Mouse (Mus musculus) embryonic stem cell, embryonic (primary cell): ENCODE data around the gene Snhg11.

Experiments used
- CTCF ChIA-PET, 4 experiments: fragments of 300-600 bp in 2 of 4; fragments of 350-600 bp in 2 of 4; sonication (Branson Sonifier 250); formaldehyde crosslinking; loops; one replicate each; lab custom pipeline; 2022; ENCODE audit warnings: inconsistent platforms in 2 of 4; lab: Charles Lee
- POLR2A ChIA-PET, 4 experiments: fragments of 300-600 bp in 2 of 4; fragments of 350-600 bp in 2 of 4; sonication (Branson Sonifier 250); formaldehyde crosslinking; loops; one replicate each; lab custom pipeline; 2022; ENCODE audit warnings: antibody characterized with exemption in 4 of 4, inconsistent platforms in 1 of 4; lab: Charles Lee

Snhg11 gene

GRCm38 (mm10) chr2:158375443-158376122 is at the start of gene Snhg11:
Gene Snhg11, plus strand, starts transcription at chr2:158375638.
- POLR2A ChIA-PET = interaction anchor here (0.7 to 13.1 kb wide), 27 partner anchors 9 to 553 kb away, joined by 3 to 255 read pairs (median 4); partner anchors contain the start of gene Ralgapb (in 2 of the 4)
- CTCF ChIA-PET = interaction anchor here (0.6 to 2.1 kb wide), 39 partner anchors 8 to 1094 kb away, joined by 3 to 12 read pairs (median 3); partner anchors contain the start of genes Actr5 (in 1 of the 4) and Ralgapb (in 1 of the 4)

- POLR2A ChIA-PET = interaction anchor here in 2 of 4 experiments (0.6 to 1.1 kb wide), 2 partner anchors 21 to 174 kb away, joined by 3 read pairs; no protein-coding TSS in a partner anchor
- CTCF ChIA-PET = interaction anchor here in 2 of 4 experiments (0.6 to 1.6 kb wide), 2 partner anchors 15 to 39 kb away, joined by 3 read pairs; no protein-coding TSS in a partner anchor
Observed at GRCm38 (mm10) chr2:158334356-158334755, 41.1 kb upstream of the Snhg11 start.

- ChIA-PET POLR2A (interaction anchor here in 1 of 4 experiments (2.0 kb wide), 1 partner anchor 13 kb away, joined by 4 read pairs; no protein-coding TSS in a partner anchor), CTCF (interaction anchor here in 1 of 4 experiments (1.0 to 2.1 kb wide), 3 partner anchors 10 to 142 kb away, joined by 3 to 8 read pairs (median 5); no protein-coding TSS in a partner anchor)
Observed at GRCm38 (mm10) chr2:158337698-158338097, 37.7 kb upstream of the Snhg11 start.

- POLR2A ChIA-PET = interaction anchor here in 2 of 4 experiments (0.8 to 3.6 kb wide), 4 partner anchors 9 to 55 kb away, joined by 3 to 16 read pairs (median 4); no protein-coding TSS in a partner anchor
- CTCF ChIA-PET = interaction anchor here (0.5 to 3.0 kb wide), 53 partner anchors 9 to 1695 kb away, joined by 3 to 18 read pairs (median 4); partner anchors contain the start of genes Snhg11 (in 2 of the 4) and D630003M21Rik (in 1 of the 4)
Observed at GRCm38 (mm10) chr2:158339948-158340564, 35.4 kb upstream of the Snhg11 start.

GRCm38 (mm10) chr2:158341324-158341723 is 34.1 kb upstream of the Snhg11 start:
- POLR2A ChIA-PET = interaction anchor here in 1 of 4 experiments (0.8 to 3.6 kb wide), 3 partner anchors 8 to 305 kb away, joined by 3 to 16 read pairs (median 4); no protein-coding TSS in a partner anchor
- CTCF ChIA-PET = interaction anchor here in 2 of 4 experiments (1.3 to 3.0 kb wide), 5 partner anchors 17 to 595 kb away, joined by 3 to 17 read pairs (median 8); no protein-coding TSS in a partner anchor

GRCm38 (mm10) chr2:158343495-158343894 is 31.9 kb upstream of the Snhg11 start:
- ChIA-PET POLR2A (interaction anchor here in 2 of 4 experiments (0.8 to 2.8 kb wide), 4 partner anchors 9 to 1058 kb away, joined by 3 to 10 read pairs (median 6); no protein-coding TSS in a partner anchor), CTCF (interaction anchor here (0.5 to 1.6 kb wide), 8 partner anchors 25 to 885 kb away, joined by 3 to 15 read pairs (median 4); no protein-coding TSS in a partner anchor)

- POLR2A ChIA-PET = interaction anchor here in 3 of 4 experiments (0.9 to 1.7 kb wide), 5 partner anchors 9 to 284 kb away, joined by 3 to 4 read pairs (median 3); no protein-coding TSS in a partner anchor
- CTCF ChIA-PET = interaction anchor here in 3 of 4 experiments (0.6 to 4.9 kb wide), 4 partner anchors 10 to 216 kb away, joined by 3 to 36 read pairs (median 6); no protein-coding TSS in a partner anchor
Observed at GRCm38 (mm10) chr2:158346467-158346866, 29.0 kb upstream of the Snhg11 start.

GRCm38 (mm10) chr2:158347868-158348267 is 27.6 kb upstream of the Snhg11 start:
- CTCF ChIA-PET = interaction anchor here (0.5 to 4.9 kb wide), 40 partner anchors 9 to 868 kb away, joined by 3 to 36 read pairs (median 4); partner anchors contain the start of genes Bpi (in 1 of the 4) and Snhg11 (in 1 of the 4)
- POLR2A ChIA-PET = interaction anchor here in 3 of 4 experiments (0.6 to 3.6 kb wide), 13 partner anchors 8 to 286 kb away, joined by 3 to 24 read pairs (median 3); partner anchors contain the start of gene Snhg11 (in 1 of the 3)

- ChIA-PET CTCF (interaction anchor here in 3 of 4 experiments (0.6 to 2.4 kb wide), 4 partner anchors 16 to 36 kb away, joined by 3 to 7 read pairs (median 4); partner anchors contain the start of gene Snhg11 (in 1 of the 3)), POLR2A (interaction anchor here (0.6 to 16.4 kb wide), 21 partner anchors 8 to 589 kb away, joined by 3 to 255 read pairs (median 4); partner anchors contain the start of genes Lbp (in 1 of the 4) and Snhg11 (in 1 of the 4))
Observed at GRCm38 (mm10) chr2:158352801-158353520, 22.5 kb upstream of the Snhg11 start.

GRCm38 (mm10) chr2:158354348-158355114 is 20.9 kb upstream of the Snhg11 start:
- ChIA-PET POLR2A (interaction anchor here (0.6 to 16.4 kb wide), 26 partner anchors 7 to 1320 kb away, joined by 3 to 255 read pairs (median 5); partner anchors contain the start of genes Snhg11 (in 3 of the 4), Ralgapb (in 1 of the 4) and Rprd1b (in 1 of the 4)), CTCF (interaction anchor here in 2 of 4 experiments (0.6 to 2.4 kb wide), 6 partner anchors 14 to 477 kb away, joined by 3 to 7 read pairs (median 3); partner anchors contain the start of gene Snhg11 (in 2 of the 2))

- CTCF ChIA-PET = interaction anchor here in 2 of 4 experiments (2.0 to 2.4 kb wide), 2 partner anchors 38 to 39 kb away, joined by 6 to 7 read pairs; no protein-coding TSS in a partner anchor
Observed at GRCm38 (mm10) chr2:158355238-158355637, 20.2 kb upstream of the Snhg11 start.

GRCm38 (mm10) chr2:158356121-158356520 is 19.3 kb upstream of the Snhg11 start:
- CTCF ChIA-PET = interaction anchor here in 2 of 4 experiments (0.7 to 3.0 kb wide), 4 partner anchors 8 to 40 kb away, joined by 3 to 11 read pairs (median 8); no protein-coding TSS in a partner anchor
- POLR2A ChIA-PET = interaction anchor here (0.6 to 16.4 kb wide), 20 partner anchors 8 to 963 kb away, joined by 3 to 255 read pairs (median 4); partner anchors contain the start of genes Snhg11 (in 3 of the 4) and Rprd1b (in 1 of the 4)

More at GRCm38 (mm10) chr2:158355238-158355637, 20.2 kb upstream of the Snhg11 start:
- POLR2A ChIA-PET = interaction anchor here in 3 of 4 experiments (0.6 to 16.4 kb wide), 16 partner anchors 6 to 1321 kb away, joined by 3 to 255 read pairs (median 5); partner anchors contain the start of genes Snhg11 (in 3 of the 3) and Rprd1b (in 1 of the 3)

- CTCF ChIA-PET = interaction anchor here in 2 of 4 experiments (0.6 to 1.6 kb wide), 6 partner anchors 13 to 44 kb away, joined by 3 to 5 read pairs (median 4); partner anchors contain the start of gene Snhg11 (in 2 of the 2)
- POLR2A ChIA-PET = interaction anchor here (0.6 to 16.4 kb wide), 24 partner anchors 8 to 197 kb away, joined by 3 to 255 read pairs (median 4); partner anchors contain the start of genes Snhg11 (in 2 of the 4) and Ralgapb (in 1 of the 4)
Observed at GRCm38 (mm10) chr2:158359757-158360620, 15.4 kb upstream of the Snhg11 start.
